Mouse (Mus musculus) right cerebral cortex, adult 2 months (tissue): Measurements from ENCODE around the gene Acvr1.

Source experiments
- DNase-seq, 2 experiments: peaks; one replicate each; pipeline ENCODE4 v3.0.0; 2021 to 2022; ENCODE audit warnings: low spot score in 2 of 2

The Acvr1 gene

GRCm38 (mm10) chr2:58479536-58479935 is 87.4 kb downstream of the Acvr1 start:
- no peak for DNase-seq

- DNase-seq, result no peak
Measured at GRCm38 (mm10) chr2:58478144-58478543, 88.8 kb downstream of the Acvr1 start.

- DNase-seq, result peak; percentile 90 to 92
Measured at GRCm38 (mm10) chr2:58476956-58477715, 89.8 kb downstream of the Acvr1 start.

- DNase-seq, result no peak
Measured at GRCm38 (mm10) chr2:58475578-58475977, 91.4 kb downstream of the Acvr1 start.

GRCm38 (mm10) chr2:58470290-58470689 is 96.7 kb downstream of the Acvr1 start:
- DNase-seq, result no peak

- DNase-seq, result no peak
Measured at GRCm38 (mm10) chr2:58469816-58470215, 97.1 kb downstream of the Acvr1 start, which contains the start of gene Gm17409. Gene Gm17409 (plus strand): TSS chr2:58470116.

- peak; percentile 66 to 77 for DNase-seq
Measured at GRCm38 (mm10) chr2:58458820-58459371, 108.1 kb downstream of the Acvr1 start.

GRCm38 (mm10) chr2:58457488-58457865 is 109.5 kb downstream of the Acvr1 start:
- no peak for DNase-seq

GRCm38 (mm10) chr2:58456843-58457487 is 110.0 kb downstream of the Acvr1 start:
- no peak for DNase-seq

GRCm38 (mm10) chr2:58454095-58454865 is 112.7 kb downstream of the Acvr1 start:
- no peak for DNase-seq

- no peak for DNase-seq
Measured at GRCm38 (mm10) chr2:58447001-58447400, 120.0 kb downstream of the Acvr1 start.

GRCm38 (mm10) chr2:58443163-58443562 is 123.8 kb downstream of the Acvr1 start:
- no peak for DNase-seq

GRCm38 (mm10) chr2:58436911-58437310 is 130.0 kb downstream of the Acvr1 start:
- no peak for DNase-seq

- DNase-seq, result no peak
Measured at GRCm38 (mm10) chr2:58435507-58435906, 131.4 kb downstream of the Acvr1 start.

GRCm38 (mm10) chr2:58434438-58434837 is 132.5 kb downstream of the Acvr1 start:
- DNase-seq, result no peak

- no peak for DNase-seq
Measured at GRCm38 (mm10) chr2:58433317-58433716, 133.6 kb downstream of the Acvr1 start.

- DNase-seq, result peak; percentile 79 to 84
Measured at GRCm38 (mm10) chr2:58432211-58432610, 134.7 kb downstream of the Acvr1 start.

GRCm38 (mm10) chr2:58425436-58426004 is 141.4 kb downstream of the Acvr1 start:
- no peak for DNase-seq

GRCm38 (mm10) chr2:58423319-58423718 is 143.6 kb downstream of the Acvr1 start:
- DNase-seq, result no peak

- DNase-seq, result no peak
Measured at GRCm38 (mm10) chr2:58419571-58419970, 147.4 kb downstream of the Acvr1 start.

GRCm38 (mm10) chr2:58418109-58418508 is 148.8 kb downstream of the Acvr1 start:
- no peak for DNase-seq

GRCm38 (mm10) chr2:58417684-58418083 is 149.3 kb downstream of the Acvr1 start:
- DNase-seq, result no peak
